In genomic region chr14:11555521-11556355, GRCm38 (mm10) we compare ENCODE assay signal across 8 mouse cellular contexts. TPM values are rescaled to one million over a fixed set of nuclear protein-coding genes. Genes with fewer than 3 reads are reported as not detected.
DNase-seq lines count a peak whose midpoint lies in the region; ATAC-seq and TF ChIP-seq lines count a peak whose summit lies in the region.

No protein-coding gene starts in this region.

- 0 out of 2 replicates have a peak, but pooled peaks cover 5% of the 10 kb centered on the region for H3K27me3 ChIP-seq in forebrain, embryonic 16.5 days (replicated peaks; ENCODE audit: control insufficient read depth, insufficient read depth, low read length)
- H3K27me3 ChIP-seq in hindbrain, embryonic 13.5 days: no peaks in the 10 kb centered on the region
- no peaks in the 10 kb centered on the region for H3K27me3 ChIP-seq in myocyte (ENCODE audit: control insufficient read depth, insufficient read depth, insufficient read length)

- peak overlapping the region; percentile 77 for H3K4me3 ChIP-seq in forebrain, embryonic 16.5 days (replicated peaks; ENCODE audit: low read length)
- H3K4me3 ChIP-seq in hindbrain, embryonic 13.5 days: peak overlapping the region; percentile 85
- H3K4me3 ChIP-seq in myocyte: peak overlapping the region; percentile 86

- no peaks in the 10 kb centered on the region for H3K36me3 ChIP-seq in forebrain, embryonic 16.5 days (ENCODE audit: control insufficient read depth, insufficient read depth)
- no peaks in the 10 kb centered on the region for H3K36me3 ChIP-seq in hindbrain, embryonic 13.5 days
- no peaks in the 10 kb centered on the region for H3K36me3 ChIP-seq in myocyte (ENCODE audit: control insufficient read depth, insufficient read depth)

- no peaks in the 10 kb centered on the region for H3K9me3 ChIP-seq in forebrain, embryonic 16.5 days (ENCODE audit: control insufficient read depth, low read length)
- H3K9me3 ChIP-seq in hindbrain, embryonic 13.5 days: no peaks in the 10 kb centered on the region

- intact Hi-C loops in left cerebral cortex, postnatal 14 days (cut with DNase I): loop anchor here (10.0 kb wide), 2 partner anchors 329 to 449 kb away; no protein-coding TSS in a partner anchor

- TF ChIP-seq POLR2A in myocyte (IDR thresholded peaks at IDR 0.05; ENCODE audit: insufficient read length, low read depth): no peak

- peak overlapping the region; percentile 85 for H3K4me2 ChIP-seq in forebrain, embryonic 16.5 days (ENCODE audit: low read length)
- peak overlapping the region; percentile 82 for H3K4me2 ChIP-seq in hindbrain, embryonic 13.5 days
- peak overlapping the region; percentile 91 for H3K4me2 ChIP-seq in myocyte (ENCODE audit: low read depth)

- H3K9ac ChIP-seq in forebrain, embryonic 16.5 days (replicated peaks; ENCODE audit: low read depth, low read length): peak overlapping the region; percentile 71
- H3K9ac ChIP-seq in hindbrain, embryonic 13.5 days: peak overlapping the region; percentile 95

- 0 out of 2 replicates have a peak, but pooled peaks have one; percentile 3 for ATAC-seq in cerebellum, adult (ENCODE audit: insufficient number of reproducible peaks, low FRiP score, low TSS enrichment)
- ATAC-seq in forebrain, embryonic 16.5 days: no peak
- ATAC-seq in hindbrain, embryonic 13.5 days (ENCODE audit: low FRiP score): no peak

- peak; percentile 44 to 84 for DNase-seq in adrenal gland, adult (ENCODE audit: inconsistent age in 2 of 2, low spot score in 1 of 2)
- no peak for DNase-seq in adrenal gland, postnatal 4 days (ENCODE audit: low spot score in 2 of 2)
- peak; percentile 30 to 51 for DNase-seq in left cerebral cortex, postnatal 14 days (ENCODE audit: low spot score in 2 of 2)
- DNase-seq in adipocyte (ENCODE audit: low spot score): no peak

- no peak overlapping the region for H3ac ChIP-seq in myocyte (ENCODE audit: control insufficient read depth, insufficient read length)

- H3K79me2 ChIP-seq in myocyte (ENCODE audit: control insufficient read depth, insufficient read depth): peaks cover 30% of the 10 kb centered on the region

- peaks cover 18% of the 10 kb centered on the region for H3K4me1 ChIP-seq in forebrain, embryonic 16.5 days (replicated peaks; ENCODE audit: control insufficient read depth, insufficient read depth, low read length)
- peaks cover 32% of the 10 kb centered on the region for H3K4me1 ChIP-seq in hindbrain, embryonic 13.5 days (replicated peaks)

- under 1% methylated on average over 35 of the region's 35 CpGs for WGBS in forebrain, embryonic 16.5 days
- WGBS in hindbrain, embryonic 13.5 days: under 1% methylated on average over 35 of the region's 35 CpGs

- peak overlapping the region; percentile 94 for H3K27ac ChIP-seq in forebrain, embryonic 16.5 days (ENCODE audit: low read length)
- peak overlapping the region; percentile 97 for H3K27ac ChIP-seq in hindbrain, embryonic 13.5 days

TF ChIP-seq in myocyte, 11 proteins besides CTCF, POLR2A, EP300 and RAD21:
- TF ChIP-seq POLR2AphosphoS2 (IDR thresholded peaks at IDR 0.05; ENCODE audit: insufficient read length, low read depth): no peak
- no peak for TF ChIP-seq TCF3 (IDR thresholded peaks at IDR 0.05; ENCODE audit: insufficient read length, low read depth)
- no peak for TF ChIP-seq MYOD1 (IDR thresholded peaks at IDR 0.05; ENCODE audit: control insufficient read depth in 1 of 3, insufficient read length in 2 of 3, low read depth in 2 of 3)
- TF ChIP-seq E2F4 (IDR thresholded peaks at IDR 0.05; ENCODE audit: insufficient read depth): no peak
- no peak for TF ChIP-seq MYOG (IDR thresholded peaks at IDR 0.05; ENCODE audit: control insufficient read depth in 1 of 3, insufficient read depth in 1 of 3, insufficient read length in 2 of 3, low read depth in 2 of 3)
- TF ChIP-seq TCF12 (IDR thresholded peaks at IDR 0.05; ENCODE audit: insufficient read depth, poor library complexity, severe bottlenecking): no peak
- TF ChIP-seq MAX (IDR thresholded peaks at IDR 0.05; ENCODE audit: low read depth): no peak
- no peak for TF ChIP-seq SRF (IDR thresholded peaks at IDR 0.05; ENCODE audit: control insufficient read depth, insufficient read length, low read depth)
- no peak for TF ChIP-seq USF1 (IDR thresholded peaks at IDR 0.05; ENCODE audit: low read depth)
- TF ChIP-seq CEBPB (IDR thresholded peaks at IDR 0.05; ENCODE audit: insufficient read depth, poor library complexity, severe bottlenecking): no peak
- no peak for TF ChIP-seq REST (IDR thresholded peaks at IDR 0.05; ENCODE audit: insufficient read depth, insufficient read length)

RNA-seq across cellular contexts. Expression of gene Ptprg, which starts 2.4 kb away (rescaled TPM):
- 100 to 1,000 TPM in 1 of 2 experiments, 10 to 100 TPM in 1; 94.8 to 106 TPM for total RNA-seq in adrenal gland, postnatal 4 days (2021)
- polyA plus RNA-seq in forebrain, embryonic 16.5 days (2015; fragmentation: Nextera tagmentation; extraction: Ambion mirVana): 30.9 and 33.5 TPM in 2 replicates
- 47.3 and 47.5 TPM in 2 replicates for polyA plus RNA-seq in hindbrain, embryonic 13.5 days (2015; fragmentation: Nextera tagmentation; extraction: Ambion mirVana)
- 100 to 1,000 TPM; 123 TPM for total RNA-seq in left cerebral cortex, postnatal 14 days (2021)
- 14.4 TPM for polyA plus RNA-seq in myocyte (2012; fragmentation: generic; extraction: Trizol)

Comparison
In these comparisons a context has a peak if more than half of its experiments do, and no peak if none do; other contexts are left out.
1. DNase-seq: peak in adrenal gland, adult (2 of 2) and left cerebral cortex, postnatal 14 days (2 of 2); none in adrenal gland, postnatal 4 days (0 of 2) and adipocyte (single experiment).
2. Peak in every context shown above with its lines, with median percentiles within 50 percentile points of each other: H3K4me2 ChIP-seq and H3K4me3 ChIP-seq.